Mouse (Mus musculus): ENCODE results near the gene Dmrta2.

Gene Dmrta2

DNA sequence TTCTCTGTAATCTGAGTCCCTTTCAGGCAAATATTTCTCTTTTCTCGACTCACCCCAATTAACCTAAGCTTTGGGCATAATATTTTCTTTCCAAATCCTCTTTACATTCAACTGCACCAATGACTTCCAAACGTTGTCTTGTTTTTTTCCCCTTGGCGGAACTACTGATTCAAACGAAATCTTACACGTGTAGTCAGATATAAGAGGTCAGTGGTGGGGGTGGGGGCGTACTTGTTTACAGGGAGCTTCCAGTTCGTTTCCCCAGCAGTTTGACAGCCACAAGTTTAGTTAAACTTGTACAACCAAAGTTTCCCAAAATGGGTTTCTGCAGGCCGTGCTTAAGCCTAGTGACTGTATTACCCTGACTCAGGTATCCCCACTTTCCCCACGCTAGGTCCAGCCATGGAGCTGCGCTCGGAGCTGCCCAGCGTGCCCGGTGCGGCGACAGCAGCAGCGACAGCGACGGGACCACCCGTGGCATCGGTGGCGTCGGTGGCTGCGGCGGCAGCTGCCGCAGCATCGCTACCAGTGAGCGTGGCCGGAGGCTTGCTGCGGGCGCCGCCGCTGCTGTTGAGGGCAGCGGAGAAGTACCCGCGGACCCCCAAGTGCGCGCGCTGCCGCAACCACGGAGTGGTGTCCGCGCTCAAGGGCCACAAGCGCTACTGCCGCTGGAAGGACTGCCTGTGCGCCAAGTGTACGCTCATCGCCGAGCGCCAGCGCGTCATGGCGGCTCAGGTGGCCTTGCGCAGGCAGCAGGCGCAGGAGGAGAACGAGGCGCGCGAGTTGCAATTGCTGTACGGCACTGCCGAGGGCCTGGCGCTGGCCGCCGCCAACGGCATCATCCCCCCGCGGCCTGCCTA, 1.8 kb downstream of the Dmrta2 start:
- DNase-seq (ENCODE audit: low read depth, low spot score): peak; percentile 4

DNA sequence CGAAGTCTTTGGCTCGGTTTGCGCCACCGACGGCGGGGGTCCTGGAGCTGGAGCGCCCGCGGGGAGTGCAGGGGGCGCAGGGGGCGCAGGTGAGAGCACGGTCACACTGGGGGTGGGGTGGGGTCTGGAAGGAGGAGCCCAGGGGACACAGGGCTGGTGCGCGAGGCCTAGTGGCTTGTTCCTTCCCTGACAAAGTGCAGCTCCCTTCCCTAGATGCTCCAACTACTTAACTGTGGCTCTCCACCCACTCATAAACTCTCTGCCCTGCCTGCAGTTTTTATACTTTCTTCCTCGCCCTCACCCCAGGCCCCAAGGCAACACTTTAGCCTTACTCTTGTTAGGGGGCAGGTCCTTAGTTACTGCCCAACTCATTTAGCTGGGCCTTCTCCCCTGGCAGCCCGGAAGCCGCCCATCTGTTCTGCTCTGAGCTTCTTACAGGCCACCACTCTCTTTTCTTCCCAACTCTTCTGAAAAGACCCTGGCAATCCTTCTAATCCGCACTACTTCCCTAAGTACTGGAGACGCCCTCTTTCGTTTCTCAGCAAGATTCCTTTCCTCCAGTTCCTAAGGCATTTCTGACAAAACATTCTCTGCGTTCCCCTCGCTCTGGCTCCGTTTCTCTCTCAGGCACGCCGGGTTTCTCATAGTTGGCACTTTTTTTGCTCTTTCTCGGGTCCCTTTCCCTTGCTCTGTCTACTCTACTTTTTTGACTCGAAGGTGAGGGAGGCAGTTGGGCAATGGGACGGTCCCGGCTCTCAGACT, 2.6 kb downstream of the Dmrta2 start:
- DNase-seq (ENCODE audit: low read depth, low spot score): no peak

GRCm38 (mm10) chr4:109981083-109981870, 3.4 kb downstream of the Dmrta2 start:
- DNase-seq (ENCODE audit: low read depth, low spot score): no peak

- DNase-seq (ENCODE audit: low read depth, low spot score): no peak
Observed at GRCm38 (mm10) chr4:109981871-109982680, 4.2 kb downstream of the Dmrta2 start.

DNA sequence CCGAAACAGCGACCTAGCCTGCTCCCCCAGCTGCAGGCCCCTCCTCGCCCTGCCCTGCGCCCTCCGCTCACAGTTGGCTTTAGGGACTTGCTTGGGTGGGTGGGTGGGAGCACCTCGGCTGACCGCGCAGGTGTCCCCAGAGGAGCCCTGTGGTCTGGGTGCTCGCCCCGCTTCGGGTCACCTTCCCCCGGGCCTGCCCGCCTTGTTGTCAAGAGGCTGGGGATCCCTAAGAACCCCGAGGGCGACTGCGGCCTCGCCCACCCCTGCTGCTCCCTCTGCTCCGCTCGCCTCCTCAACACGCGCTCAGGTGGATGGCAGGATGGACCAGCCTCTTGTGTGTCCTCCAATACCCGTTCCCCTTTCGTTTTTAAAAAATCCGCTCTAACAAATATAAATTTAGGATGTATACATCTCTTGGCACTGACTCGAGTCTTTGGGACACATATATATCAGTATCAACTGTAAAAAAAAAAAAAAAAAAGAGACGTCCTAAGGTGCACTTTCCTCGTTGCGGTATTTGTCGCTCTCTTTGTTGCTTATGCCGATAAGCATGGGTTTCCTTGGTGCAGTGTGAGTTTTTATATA, 4.9 kb downstream of the Dmrta2 start:
- peak; percentile 6 for DNase-seq (ENCODE audit: low read depth, low spot score)

DNA sequence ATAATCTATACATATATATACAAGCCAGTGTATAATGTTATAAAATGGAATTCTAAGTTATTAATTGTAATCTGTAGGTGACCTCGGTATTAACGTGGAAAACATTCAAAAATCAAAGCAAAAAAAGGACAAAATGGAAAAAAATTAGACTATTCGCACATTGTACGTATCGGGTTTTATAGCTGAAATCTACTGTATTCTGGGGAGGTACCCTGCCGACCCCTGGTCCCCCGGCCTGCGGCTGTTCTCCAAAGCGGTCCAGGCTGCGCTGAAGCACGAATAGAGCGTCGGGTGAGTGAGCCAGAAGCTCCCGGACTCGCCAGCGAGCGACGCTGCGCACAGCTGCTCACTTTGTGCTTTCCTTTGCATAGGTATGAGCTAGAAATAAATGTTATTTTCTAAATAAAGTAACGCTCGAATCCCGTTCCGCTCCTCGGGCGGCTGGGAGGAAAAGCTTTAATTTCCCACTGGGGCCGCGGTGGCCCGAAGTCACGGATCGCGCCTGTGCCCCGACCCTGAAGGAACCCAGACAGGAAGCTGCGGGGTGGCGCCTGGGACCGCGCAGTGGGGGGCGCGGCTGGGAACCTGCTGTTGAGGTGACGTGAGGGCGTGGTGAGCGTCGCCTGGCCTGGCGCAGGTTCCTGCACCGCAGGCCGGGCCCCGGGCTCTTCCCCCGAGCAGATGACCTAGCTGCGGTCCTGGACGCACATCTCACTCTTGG, 5.6 kb downstream of the Dmrta2 start:
- peak; percentile 17 for DNase-seq (ENCODE audit: low read depth, low spot score)

DNA sequence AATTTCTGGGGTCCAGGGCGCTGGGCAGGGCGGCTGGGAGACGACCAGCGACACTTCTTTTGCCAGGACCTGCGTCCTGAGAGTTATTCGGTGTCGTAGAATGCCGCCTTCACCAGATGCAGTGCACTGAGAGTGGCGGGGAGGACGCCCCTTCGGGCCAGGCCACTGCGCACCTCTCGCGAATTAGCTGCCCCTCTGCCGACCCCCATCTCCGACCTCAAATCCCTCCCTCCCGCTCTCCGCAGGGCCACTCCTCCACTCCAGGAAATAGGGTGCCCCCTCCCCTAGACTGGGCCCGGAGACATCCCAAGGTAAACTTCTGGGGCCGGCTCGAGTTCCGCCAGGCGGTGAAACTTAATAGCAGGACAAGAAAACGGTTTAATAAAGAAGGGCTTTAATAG, 6.2 kb downstream of the Dmrta2 start:
- no peak for DNase-seq (ENCODE audit: low read depth, low spot score)

DNA sequence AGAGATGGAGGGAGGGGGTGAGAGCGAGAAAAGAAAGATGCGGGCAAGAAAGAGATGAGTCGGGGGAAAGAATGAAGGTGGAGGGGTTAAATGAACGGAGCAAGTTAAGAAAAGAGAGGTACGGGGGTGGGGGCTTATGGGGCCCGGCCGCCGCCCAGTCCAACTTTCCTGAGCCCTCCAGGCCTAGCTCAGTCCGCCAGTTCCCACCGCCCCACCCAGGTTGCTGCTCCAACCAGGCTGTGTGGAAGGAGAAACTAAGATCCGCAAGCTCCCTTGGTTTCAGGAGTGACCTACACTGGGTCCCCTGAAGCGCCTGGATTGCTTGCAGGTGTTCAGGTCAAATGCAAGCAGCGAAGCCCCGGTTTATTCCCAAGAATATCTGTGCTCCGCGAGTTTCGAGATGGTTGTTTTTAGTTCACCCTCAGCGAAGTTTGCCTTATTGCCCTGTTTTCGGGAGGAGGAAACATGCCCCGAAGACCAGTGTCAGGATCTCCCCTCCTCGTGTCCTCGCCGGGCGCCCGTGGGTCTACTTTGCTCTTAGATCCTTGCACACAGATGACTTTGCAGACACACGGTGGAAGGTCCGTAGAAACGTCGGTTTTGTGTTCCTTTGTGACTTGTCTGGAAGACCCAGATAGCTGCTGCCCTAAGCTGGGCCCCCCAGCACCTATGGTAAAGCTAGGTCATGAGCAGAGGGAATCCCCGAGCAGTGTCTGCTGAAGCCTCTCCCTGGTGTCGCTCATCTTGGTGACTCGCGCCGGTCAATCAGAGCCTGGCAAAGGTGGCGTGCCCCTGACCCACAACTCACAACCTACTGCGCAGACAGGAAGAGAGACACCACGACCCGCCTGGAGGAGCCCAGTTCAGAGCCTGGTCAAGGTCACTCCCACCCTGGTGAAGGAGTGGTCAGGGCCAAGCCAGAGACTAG, 6.9 kb downstream of the Dmrta2 start:
- no peak for DNase-seq (ENCODE audit: low read depth, low spot score)

GRCm38 (mm10) chr4:109985424-109986172, 7.7 kb downstream of the Dmrta2 start:
- no peak for DNase-seq (ENCODE audit: low read depth, low spot score)

GRCm38 (mm10) chr4:109986301-109986700, 8.4 kb downstream of the Dmrta2 start:
- no peak for DNase-seq (ENCODE audit: low read depth, low spot score)

DNA sequence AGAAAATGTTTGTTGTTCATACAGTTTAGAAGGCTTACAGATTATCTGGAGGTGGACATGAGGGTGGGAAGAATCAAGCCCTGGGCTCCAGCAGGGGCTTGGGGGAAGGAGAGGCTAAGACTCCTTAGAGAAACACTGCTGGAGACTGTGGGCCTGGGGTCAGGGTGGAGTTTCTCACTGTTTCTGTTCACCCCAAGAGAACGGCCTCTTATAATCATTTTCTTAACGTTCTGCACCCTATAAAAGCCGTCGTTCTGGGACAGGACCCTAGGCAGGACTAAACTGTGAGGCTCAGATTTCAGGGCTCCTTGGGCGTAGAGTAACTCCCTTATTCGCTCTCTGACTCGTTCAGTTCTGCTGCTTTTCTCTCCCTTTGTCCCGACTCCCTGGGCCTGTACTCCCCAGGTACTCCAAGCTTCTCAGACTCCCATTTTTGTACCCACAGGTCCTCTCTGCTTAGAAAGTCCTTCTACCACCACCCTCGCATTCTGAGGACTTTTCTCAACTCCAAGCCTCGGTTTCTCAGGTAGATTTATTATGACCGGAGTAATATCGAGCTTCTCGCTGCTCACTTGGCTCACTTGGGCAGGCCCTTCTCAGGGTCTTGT, 9.0 kb downstream of the Dmrta2 start:
- DNase-seq (ENCODE audit: low read depth, low spot score): no peak

DNA sequence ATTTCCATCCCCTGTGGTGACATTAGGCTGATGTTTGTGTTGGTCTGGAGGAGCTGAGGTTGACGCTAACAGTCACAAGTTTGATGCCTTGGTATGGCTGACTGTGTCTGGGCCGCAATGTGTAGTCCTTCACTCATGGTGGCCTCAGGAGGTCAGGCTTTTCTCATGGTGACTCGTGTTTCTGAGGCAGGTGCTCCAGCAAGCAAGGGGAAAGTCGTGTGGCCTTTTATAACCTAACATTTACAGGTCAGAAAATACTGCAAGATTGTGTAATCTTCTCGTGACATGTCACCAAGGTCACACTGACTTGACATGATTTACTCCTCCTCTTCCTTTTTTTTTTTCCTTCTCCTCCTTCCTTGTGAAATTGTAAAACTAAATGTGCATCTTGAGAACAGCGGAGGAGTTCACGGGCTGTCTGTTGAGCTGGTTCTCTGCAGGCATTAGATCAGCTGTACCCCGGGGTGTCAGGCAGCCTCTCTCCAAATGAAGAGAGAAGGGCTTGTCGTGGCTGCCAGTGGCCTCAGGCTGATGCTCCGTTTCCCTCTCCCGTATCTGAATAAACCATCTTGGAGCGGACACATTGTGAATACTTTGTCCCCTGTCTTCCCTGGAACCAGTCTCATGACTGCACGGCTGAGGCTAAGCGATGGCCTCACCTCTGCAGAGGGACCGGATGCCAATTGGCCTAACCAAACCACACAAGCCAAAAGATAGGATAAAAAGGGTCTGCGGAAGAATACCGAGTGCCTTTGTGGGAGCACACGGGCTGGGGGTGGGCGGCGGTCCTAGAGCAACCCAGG, 9.9 kb downstream of the Dmrta2 start:
- DNase-seq (ENCODE audit: low read depth, low spot score): no peak

GRCm38 (mm10) chr4:109988411-109988810, 10.6 kb downstream of the Dmrta2 start:
- no peak for DNase-seq (ENCODE audit: low read depth, low spot score)

DNA sequence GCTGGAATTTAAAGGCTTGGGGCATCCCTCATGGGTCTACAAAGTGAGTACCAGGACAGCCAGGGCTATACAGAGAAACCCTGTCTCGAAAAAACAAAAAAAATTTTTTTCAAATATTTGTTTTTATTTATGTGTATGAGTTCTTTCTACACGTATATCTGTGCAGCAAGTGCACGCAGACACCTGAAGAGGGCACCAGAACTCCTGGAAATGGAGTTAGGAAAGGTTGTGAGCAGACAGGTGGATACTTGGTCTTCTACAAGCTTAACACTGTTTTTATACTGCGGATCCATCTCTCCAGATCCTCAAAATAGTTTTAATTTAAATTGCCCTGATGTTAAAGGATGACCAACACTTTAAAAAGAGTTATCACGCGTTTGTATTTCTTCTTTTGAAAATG, 11.4 kb downstream of the Dmrta2 start:
- no peak for DNase-seq (ENCODE audit: low read depth, low spot score)

GRCm38 (mm10) chr4:110006044-110006443, 28.2 kb downstream of the Dmrta2 start:
- DNase-seq (ENCODE audit: low read depth, low spot score): no peak

GRCm38 (mm10) chr4:110019145-110019544, 41.3 kb downstream of the Dmrta2 start:
- DNase-seq (ENCODE audit: low read depth, low spot score): peak; percentile 24

DNA sequence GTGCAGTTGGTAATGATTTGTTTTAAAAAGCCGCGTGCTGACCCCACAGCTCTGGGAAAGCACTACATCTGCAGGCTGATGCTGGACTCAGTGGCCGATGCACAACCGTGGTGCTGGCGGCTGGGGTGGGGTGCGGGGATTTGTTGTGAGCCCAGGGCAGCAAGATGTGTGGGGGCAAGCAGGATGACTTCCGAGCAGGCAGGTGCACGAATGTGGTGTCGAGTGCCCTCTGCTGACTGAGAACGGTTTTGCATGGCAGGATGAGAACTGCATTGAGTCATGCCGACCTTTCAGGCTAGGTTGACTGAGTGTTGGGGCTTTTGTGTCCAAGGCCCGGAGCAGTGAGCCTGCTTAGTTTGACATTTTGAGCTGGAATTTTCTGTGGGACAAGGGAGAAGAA, 42.4 kb downstream of the Dmrta2 start:
- DNase-seq (ENCODE audit: low read depth, low spot score): peak; percentile 78

Data from CD4-positive, CD25-positive, alpha-beta regulatory T cell, adult 2 months (primary cell).